In genomic region chr16:4570737-4571136, GRCm38 (mm10) we compare ENCODE assay signal across 13 mouse cellular contexts. TPM values are rescaled to one million over a fixed set of nuclear protein-coding genes. Genes with fewer than 3 reads are reported as not detected.
DNase-seq lines count a peak whose midpoint lies in the region; ATAC-seq and TF ChIP-seq lines count a peak whose summit lies in the region.
"Had no signal": no experiment of that assay in that cellular context is flagged by ENCODE, and none has a peak within 500 bp of the region (broad histone marks: within the 10 kb centered on the region; RNA-seq: fewer than 3 reads in every experiment).

No protein-coding gene starts in this region.

- H3K4me3 ChIP-seq in kidney, postnatal 0 days (replicated peaks; ENCODE audit: low read depth, low read length), result no peak overlapping the region
- no peak overlapping the region for H3K4me3 ChIP-seq in embryonic facial prominence, embryonic 12.5 days
- H3K4me3 ChIP-seq in limb, embryonic 15.5 days, result no peak overlapping the region

- no peak overlapping the region for H3K9ac ChIP-seq in kidney, postnatal 0 days (ENCODE audit: low read depth, low read length)
- no peak overlapping the region for H3K9ac ChIP-seq in embryonic facial prominence, embryonic 12.5 days
- no peak overlapping the region for H3K9ac ChIP-seq in limb, embryonic 15.5 days

- H3K4me2 ChIP-seq in kidney, postnatal 0 days (ENCODE audit: low read length), result no peak overlapping the region
- H3K4me2 ChIP-seq in embryonic facial prominence, embryonic 12.5 days (replicated peaks), result no peak overlapping the region
- no peak overlapping the region for H3K4me2 ChIP-seq in limb, embryonic 15.5 days

- H3K27ac ChIP-seq in kidney, postnatal 0 days, result no peak overlapping the region
- H3K27ac ChIP-seq in embryonic facial prominence, embryonic 12.5 days, result 0 out of 2 replicates have a peak overlapping the region, but pooled peaks have one; percentile 54
- peak overlapping the region; percentile 47; the same call in 1 of the 2 replicates for H3K27ac ChIP-seq in limb, embryonic 15.5 days

- WGBS in kidney, postnatal 0 days, result 33% methylated on average over 4 of the region's 4 CpGs
- WGBS in embryonic facial prominence, embryonic 12.5 days, result 34% methylated on average over 4 of the region's 4 CpGs
- WGBS in limb, embryonic 15.5 days, result 40% methylated on average over 4 of the region's 4 CpGs

- ATAC-seq in kidney, postnatal 0 days (replicated peaks; ENCODE audit: low FRiP score, low read depth), result 0 out of 2 replicates have a peak, but pooled peaks have one; percentile 22
- ATAC-seq in embryonic facial prominence, embryonic 12.5 days (ENCODE audit: insufficient number of reproducible peaks, insufficient read depth, low FRiP score, low TSS enrichment), result peak; percentile 64; the same call in 1 of the 2 replicates
- no peak for ATAC-seq in limb, embryonic 15.5 days (ENCODE audit: insufficient number of reproducible peaks, low FRiP score, low TSS enrichment, low read depth)
- ATAC-seq in megakaryocyte progenitor cell, adult 5-6 weeks (replicated peaks; ENCODE audit: poor library complexity), result no peak
- ATAC-seq: forebrain, embryonic 16.5 days; hindbrain, embryonic 16.5 days had no signal

- H3K9me3 ChIP-seq in kidney, postnatal 0 days (replicated peaks; ENCODE audit: low read length), result no peaks in the 10 kb centered on the region
- H3K9me3 ChIP-seq in embryonic facial prominence, embryonic 12.5 days, result no peaks in the 10 kb centered on the region
- H3K9me3 ChIP-seq in limb, embryonic 15.5 days, result no peaks in the 10 kb centered on the region

- peak; percentile 31 for DNase-seq in gastrocnemius, postnatal 14 days
- DNase-seq in gastrocnemius, adult 8-10 months (ENCODE audit: low spot score in 2 of 2), result no peak
- DNase-seq in kidney, postnatal 0 days (ENCODE audit: low spot score), result peak; percentile 61
- no peak for DNase-seq in kidney, adult 8-10 months
- DNase-seq: cerebellum, adult 2 months; kidney, postnatal 25 days; liver; lung, postnatal 36 days had no signal

- intact Hi-C loops in gastrocnemius, postnatal 14 days (cut with DNase I; ENCODE audit: low total_unique reads), result no loop called here

- H3K4me1 ChIP-seq in kidney, postnatal 0 days (replicated peaks; ENCODE audit: insufficient read depth, low read length), result 0 out of 2 replicates have a peak, but pooled peaks cover 4% of the 10 kb centered on the region
- H3K4me1 ChIP-seq in embryonic facial prominence, embryonic 12.5 days, result peaks cover 14% of the 10 kb centered on the region
- peaks cover 9% of the 10 kb centered on the region for H3K4me1 ChIP-seq in limb, embryonic 15.5 days

- no peak for TF ChIP-seq CTCF in kidney, postnatal 0 days (IDR thresholded peaks at IDR 0.05; ENCODE audit: low read depth)

- no peaks in the 10 kb centered on the region for H3K27me3 ChIP-seq in kidney, postnatal 0 days (ENCODE audit: insufficient read depth, low read length)
- H3K27me3 ChIP-seq in embryonic facial prominence, embryonic 12.5 days, result no peaks in the 10 kb centered on the region
- H3K27me3 ChIP-seq in limb, embryonic 15.5 days, result no peaks in the 10 kb centered on the region

- H3K36me3 ChIP-seq in kidney, postnatal 0 days (ENCODE audit: insufficient read depth, low read length), result no peaks in the 10 kb centered on the region
- H3K36me3 ChIP-seq in embryonic facial prominence, embryonic 12.5 days, result no peaks in the 10 kb centered on the region
- no peaks in the 10 kb centered on the region for H3K36me3 ChIP-seq in limb, embryonic 15.5 days

RNA-seq across cellular contexts. Expression of gene Tfap4, which starts 11.1 kb away (rescaled TPM):
- total RNA-seq in gastrocnemius, postnatal 14 days (2021), result 1 to 10 TPM; 4.1 to 4.4 TPM
- 1 to 10 TPM; 3.2 to 5.5 (median 3.7) TPM for total RNA-seq in gastrocnemius, adult 8-10 months (2022)
- 17.2 and 19.6 TPM in 2 replicates for polyA plus RNA-seq in kidney, postnatal 0 days (2015; fragmentation: Nextera tagmentation; extraction: Ambion mirVana)
- 27.8 and 31.5 TPM in 2 replicates for polyA plus RNA-seq in embryonic facial prominence, embryonic 12.5 days (2016; fragmentation: Nextera tagmentation; extraction: Ambion mirVana)
- 20.4 and 20.7 TPM in 2 replicates for polyA plus RNA-seq in limb, embryonic 15.5 days (2015; fragmentation: Nextera tagmentation; extraction: Ambion mirVana)
- 37.1 and 41.2 TPM in 2 replicates for total RNA-seq in megakaryocyte progenitor cell, adult 5-6 weeks (2015)
- 42.0 and 53.9 TPM in 2 replicates for total RNA-seq in megakaryocyte progenitor cell, adult 5-6 weeks (2017)

RNA-seq across cellular contexts. Expression of gene Glis2, which starts 23.8 kb away (rescaled TPM):
- total RNA-seq in gastrocnemius, postnatal 14 days (2021), result 10 to 100 TPM; 11.8 to 15.2 TPM
- 1 to 10 TPM; 1.8 to 4.0 (median 3.5) TPM for total RNA-seq in gastrocnemius, adult 8-10 months (2022)
- polyA plus RNA-seq in kidney, postnatal 0 days (2015; fragmentation: Nextera tagmentation; extraction: Ambion mirVana), result 74.6 and 78.8 TPM in 2 replicates
- polyA plus RNA-seq in embryonic facial prominence, embryonic 12.5 days (2016; fragmentation: Nextera tagmentation; extraction: Ambion mirVana), result 33.0 and 33.4 TPM in 2 replicates
- 31.7 and 34.9 TPM in 2 replicates for polyA plus RNA-seq in limb, embryonic 15.5 days (2015; fragmentation: Nextera tagmentation; extraction: Ambion mirVana)
- total RNA-seq in megakaryocyte progenitor cell, adult 5-6 weeks (2015), result 1.1 and 1.5 TPM in 2 replicates
- 0.64 and 1.1 TPM in 2 replicates for total RNA-seq in megakaryocyte progenitor cell, adult 5-6 weeks (2017)

RNA-seq across cellular contexts. Expression of gene Srl, which starts 29.1 kb away (rescaled TPM):
- total RNA-seq in gastrocnemius, postnatal 14 days (2021), result 1,000 to 10,000 TPM; 1,512 to 1,606 TPM
- 1,000 to 10,000 TPM; 1,019 to 1,332 (median 1,204) TPM for total RNA-seq in gastrocnemius, adult 8-10 months (2022)
- polyA plus RNA-seq in kidney, postnatal 0 days (2015; fragmentation: Nextera tagmentation; extraction: Ambion mirVana), result 8.5 and 11.6 TPM in 2 replicates
- 29.5 and 31.9 TPM in 2 replicates for polyA plus RNA-seq in embryonic facial prominence, embryonic 12.5 days (2016; fragmentation: Nextera tagmentation; extraction: Ambion mirVana)
- 36.8 and 81.2 TPM in 2 replicates for polyA plus RNA-seq in limb, embryonic 15.5 days (2015; fragmentation: Nextera tagmentation; extraction: Ambion mirVana)
- 2.9 and 4.4 TPM in 2 replicates for total RNA-seq in megakaryocyte progenitor cell, adult 5-6 weeks (2015)
- 13.9 and 18.7 TPM in 2 replicates for total RNA-seq in megakaryocyte progenitor cell, adult 5-6 weeks (2017)

RNA-seq across cellular contexts. Expression of gene Pam16, which starts 54.1 kb away (rescaled TPM):
- total RNA-seq in gastrocnemius, postnatal 14 days (2021), result 10 to 100 TPM; 68.0 to 74.9 TPM
- total RNA-seq in gastrocnemius, adult 8-10 months (2022), result 100 to 1,000 TPM in 3 of 4 experiments, 10 to 100 TPM in 1; 93.3 to 129 (median 113) TPM
- polyA plus RNA-seq in kidney, postnatal 0 days (2015; fragmentation: Nextera tagmentation; extraction: Ambion mirVana), result 105 and 106 TPM in 2 replicates
- polyA plus RNA-seq in embryonic facial prominence, embryonic 12.5 days (2016; fragmentation: Nextera tagmentation; extraction: Ambion mirVana), result 96.4 and 104 TPM in 2 replicates
- polyA plus RNA-seq in limb, embryonic 15.5 days (2015; fragmentation: Nextera tagmentation; extraction: Ambion mirVana), result 75.8 and 83.1 TPM in 2 replicates
- total RNA-seq in megakaryocyte progenitor cell, adult 5-6 weeks (2015), result 74.0 and 86.1 TPM in 2 replicates
- 19.1 and 35.2 TPM in 2 replicates for total RNA-seq in megakaryocyte progenitor cell, adult 5-6 weeks (2017)

Comparison
In these comparisons a context has a peak if more than half of its experiments do, and no peak if none do; other contexts are left out.
1. DNase-seq: peak in gastrocnemius, postnatal 14 days (single experiment) and kidney, postnatal 0 days (single experiment); none in gastrocnemius, adult 8-10 months (0 of 2) and kidney, adult 8-10 months (0 of 2).
2. ATAC-seq: peak in kidney, postnatal 0 days (single experiment) and embryonic facial prominence, embryonic 12.5 days (single experiment); none in limb, embryonic 15.5 days (single experiment) and megakaryocyte progenitor cell, adult 5-6 weeks (single experiment).
3. RNA of gene Tfap4, which starts 11.1 kb away (total RNA-seq): 37.1 to 53.9 TPM in megakaryocyte progenitor cell, adult 5-6 weeks; 4.1 to 4.4 TPM in gastrocnemius, postnatal 14 days and 3.2 to 5.5 TPM in gastrocnemius, adult 8-10 months; every median in the first group is over 4 times any median in the second.
4. RNA of gene Srl, which starts 29.1 kb away (total RNA-seq): 1,512 to 1,606 TPM in gastrocnemius, postnatal 14 days and 1,019 to 1,332 TPM in gastrocnemius, adult 8-10 months; 2.9 to 18.7 TPM in megakaryocyte progenitor cell, adult 5-6 weeks; every median in the first group is over 10 times any median in the second.